Mouse (Mus musculus): Measurements from ENCODE around the gene Slc35f6.

- TF ChIP-seq POLR2A (IDR thresholded peaks at IDR 0.05; ENCODE audit: control insufficient read depth, extremely low read depth, insufficient read depth, low read length, poor library complexity): no peak
- TF ChIP-seq CTCF (IDR thresholded peaks at IDR 0.05; ENCODE audit: borderline replicate concordance, control insufficient read depth, extremely low read depth, insufficient read depth, low read length, poor library complexity): no peak
Observed at GRCm38 (mm10) chr5:30674001-30674400, 26.3 kb downstream of the Slc35f6 start.

Measured in thymus, adult 2 months (tissue).